Mouse (Mus musculus): ENCODE measurements around the gene Wdr13.

The Wdr13 gene

GRCm38 (mm10) chrX:8132017-8132976 lies at the start of gene Wdr13:
Gene Wdr13 (minus strand): TSS chrX:8132892.
- DNase-seq: peak; percentile 91 to 92

- DNase-seq: no peak
These were observed 47.0 kb upstream of the Wdr13 start for GRCm38 (mm10) chrX:8179646-8180045.

- no peak for DNase-seq
These were observed 46.2 kb upstream of the Wdr13 start for GRCm38 (mm10) chrX:8178871-8179270.

DNA sequence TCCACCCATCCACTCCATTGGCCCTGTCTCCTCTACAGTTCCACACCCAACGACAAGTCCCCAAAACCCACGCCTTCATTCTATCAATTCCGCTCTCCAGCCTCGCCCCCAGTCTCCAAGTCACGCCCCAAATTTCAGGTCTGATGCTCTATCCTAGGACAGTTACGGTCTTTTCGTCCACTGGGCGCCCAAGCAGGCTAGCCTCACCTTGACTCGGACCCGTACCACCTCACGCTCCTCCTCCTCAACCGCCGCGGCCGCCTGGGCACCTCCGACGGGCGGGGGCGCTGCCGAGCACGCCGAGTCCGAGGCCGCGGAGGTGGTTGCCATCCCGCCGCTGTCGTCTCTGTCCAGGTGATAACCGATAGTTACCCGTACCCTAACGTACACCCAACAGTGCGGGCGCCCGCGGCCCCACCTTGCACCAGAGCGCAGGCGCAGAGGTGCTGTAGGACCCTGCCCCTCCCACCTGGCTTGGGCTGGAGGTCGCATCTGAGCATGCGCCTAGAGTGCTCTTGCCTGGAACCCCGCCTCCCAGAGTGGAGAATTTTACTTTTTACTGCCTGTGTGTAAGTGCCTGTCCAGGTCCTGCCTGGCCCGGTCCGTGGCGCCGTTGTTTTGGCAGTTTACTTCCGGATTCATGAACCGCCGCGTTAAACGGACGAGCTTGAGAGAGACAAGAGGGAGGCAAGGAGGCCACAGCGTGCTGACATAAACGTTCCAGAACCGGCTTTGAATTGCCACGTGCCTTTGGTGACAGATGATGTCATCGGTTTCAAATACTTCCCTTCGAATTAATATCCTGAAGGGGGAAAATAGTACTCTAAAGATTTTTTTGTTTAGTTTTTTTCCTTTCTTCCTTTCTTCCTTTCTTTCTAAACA lies 43.1 kb upstream of the Wdr13 start, which contains the start of gene Tbc1d25:
TSS of gene Tbc1d25 (minus strand) at position 678 of the 882 bp plus-strand sequence.
- peak; percentile 83 to 92 for DNase-seq

DNA sequence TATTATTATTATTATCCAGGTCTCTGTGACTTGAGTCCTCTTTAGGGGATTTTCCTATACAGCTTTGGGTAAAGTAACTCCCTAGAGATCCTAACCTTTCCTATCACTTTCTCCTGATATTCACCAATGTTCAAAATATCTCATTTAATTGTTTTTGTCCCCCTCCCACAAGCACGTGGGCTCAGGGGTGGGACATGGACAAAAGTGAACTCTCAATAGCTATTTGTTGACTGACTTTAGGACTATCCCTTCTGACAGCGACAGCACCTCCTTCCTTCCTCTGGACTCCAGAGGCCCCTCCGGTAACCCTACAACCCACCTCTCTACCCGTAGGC lies 42.4 kb upstream of the Wdr13 start:
- DNase-seq: no peak

GRCm38 (mm10) chrX:8167716-8168647 lies 35.3 kb upstream of the Wdr13 start:
- DNase-seq: no peak

DNA sequence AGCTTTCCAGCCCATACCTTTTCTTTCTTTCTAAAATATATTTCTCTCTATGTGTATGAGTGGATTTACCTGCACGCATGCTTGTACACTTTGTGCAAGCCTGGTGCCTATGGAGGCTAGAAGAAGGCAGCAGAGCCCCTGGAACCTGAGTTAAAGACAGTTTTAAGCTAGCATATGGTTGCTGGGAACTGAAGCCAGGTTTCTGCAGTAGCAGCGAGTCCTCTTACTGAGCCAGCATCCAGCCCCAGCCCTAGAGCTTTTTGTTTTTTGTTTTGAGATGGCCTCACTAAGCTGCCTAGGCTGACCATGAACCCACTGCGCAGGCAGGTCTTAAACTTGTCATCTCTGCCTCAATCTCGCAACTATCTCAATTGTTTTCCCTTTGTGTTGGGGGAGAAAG lies 31.8 kb upstream of the Wdr13 start:
- DNase-seq: peak; percentile 45 to 55

- peak in 1 of 2 experiments; percentile 47 for DNase-seq
These were observed 30.4 kb upstream of the Wdr13 start for GRCm38 (mm10) chrX:8163076-8163475.

DNA sequence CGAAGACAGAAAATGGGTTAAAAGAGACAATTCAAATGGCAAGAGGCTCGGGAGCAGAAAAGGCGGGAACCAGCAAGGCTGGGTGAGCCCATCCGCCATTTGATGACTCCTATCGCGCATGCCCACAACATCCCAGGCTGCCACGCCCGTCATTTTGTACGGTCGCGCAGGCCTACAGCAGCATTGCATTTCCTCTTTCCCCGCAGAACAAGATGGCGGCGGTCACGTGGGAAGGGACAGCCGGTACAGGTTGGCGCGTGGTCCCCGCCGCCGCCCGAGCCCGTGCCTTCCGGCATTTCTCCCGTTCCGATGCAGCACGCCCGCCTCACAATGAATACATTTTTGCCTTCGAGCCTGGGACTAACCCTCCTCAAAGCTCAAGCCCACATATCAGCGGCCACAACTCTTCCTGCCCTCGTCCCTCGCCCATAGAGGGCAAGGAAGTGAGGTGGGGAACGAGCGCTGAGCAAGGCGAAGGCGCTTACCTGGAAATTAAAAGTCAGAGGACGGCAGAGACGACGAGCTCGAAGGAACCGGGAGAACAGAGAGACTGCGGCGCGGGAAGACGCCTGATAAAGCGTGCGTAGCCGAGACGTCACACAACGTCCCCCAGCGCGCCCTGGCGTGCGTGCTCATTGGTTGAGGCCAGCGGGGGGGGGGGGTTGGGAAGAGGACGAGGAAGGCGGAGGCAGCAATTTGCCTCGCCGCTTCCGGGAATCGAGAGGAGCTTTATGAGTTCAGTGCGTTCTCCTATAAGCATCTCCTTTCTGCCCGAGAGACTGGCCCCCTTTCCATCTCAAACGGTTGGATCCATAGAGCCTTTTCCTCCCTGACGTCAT lies 12.7 kb upstream of the Wdr13 start, which contains the start of gene Rbm3:
TSS of gene Rbm3 (minus strand) at position 728 of the 839 bp plus-strand sequence.
- peak; percentile 84 to 90 for DNase-seq

- peak; percentile 25 to 50 for DNase-seq
These were observed 11.1 kb upstream of the Wdr13 start for GRCm38 (mm10) chrX:8143750-8144149.

- DNase-seq: no peak
These were observed 10.3 kb upstream of the Wdr13 start for GRCm38 (mm10) chrX:8142948-8143347.

DNA sequence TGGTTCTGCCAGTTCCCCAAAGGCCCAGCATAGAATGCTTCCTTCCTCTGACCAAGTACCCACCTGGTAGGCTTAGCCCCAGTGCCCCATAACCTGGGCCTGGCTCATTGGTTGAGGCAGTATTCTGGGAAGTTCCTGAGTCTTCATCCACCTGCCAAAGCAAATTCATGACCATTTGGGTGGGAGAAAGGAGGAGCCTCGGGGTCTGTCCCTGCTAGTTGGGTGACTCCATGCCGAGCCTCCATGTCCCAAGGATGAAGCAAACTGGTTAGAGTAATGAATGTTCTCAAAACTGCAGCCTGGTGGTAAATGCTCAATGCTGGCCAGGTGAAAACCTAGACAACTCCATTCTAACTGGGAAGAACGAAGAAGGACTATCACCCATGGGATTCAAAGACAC lies 8.4 kb upstream of the Wdr13 start:
- no peak for DNase-seq

DNA sequence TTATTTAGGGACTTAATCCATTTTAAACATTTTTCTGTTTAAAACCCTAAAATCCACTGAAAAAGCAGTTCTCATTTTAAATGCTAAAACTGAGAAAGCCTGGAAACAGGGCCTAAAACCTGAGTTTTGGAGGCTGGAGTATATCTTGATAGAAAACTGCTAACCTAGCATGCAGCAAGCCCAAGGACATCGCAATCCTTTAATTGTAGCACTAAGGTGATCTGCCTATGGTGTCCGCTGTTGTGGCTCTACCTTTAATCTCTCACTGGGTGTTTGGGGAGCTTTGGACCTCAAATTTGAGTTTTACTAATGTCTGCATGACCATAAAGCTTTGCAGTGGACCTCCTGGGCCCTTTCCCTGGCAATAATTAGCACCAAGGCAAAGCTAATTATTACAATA lies 7.8 kb upstream of the Wdr13 start:
- no peak for DNase-seq

DNA sequence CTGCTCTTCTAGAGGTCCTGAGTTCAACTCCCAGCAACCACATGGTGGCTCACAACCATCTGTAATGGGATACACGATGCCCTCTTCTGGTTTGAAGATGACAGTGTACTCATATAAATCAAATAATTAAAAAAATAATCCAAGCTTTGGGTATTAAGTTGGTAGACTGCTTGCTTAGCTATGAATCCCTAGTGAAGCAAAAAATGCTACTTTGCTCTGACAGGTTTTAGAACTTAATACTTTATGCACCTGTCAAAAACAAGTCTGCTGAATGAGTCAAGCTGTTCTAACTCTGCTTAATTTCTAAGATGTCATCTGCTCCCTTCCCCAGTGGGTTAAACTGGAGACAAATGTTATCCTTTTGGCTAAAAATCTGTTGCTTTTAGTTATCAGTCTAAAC lies 6.8 kb upstream of the Wdr13 start:
- no peak for DNase-seq

DNA sequence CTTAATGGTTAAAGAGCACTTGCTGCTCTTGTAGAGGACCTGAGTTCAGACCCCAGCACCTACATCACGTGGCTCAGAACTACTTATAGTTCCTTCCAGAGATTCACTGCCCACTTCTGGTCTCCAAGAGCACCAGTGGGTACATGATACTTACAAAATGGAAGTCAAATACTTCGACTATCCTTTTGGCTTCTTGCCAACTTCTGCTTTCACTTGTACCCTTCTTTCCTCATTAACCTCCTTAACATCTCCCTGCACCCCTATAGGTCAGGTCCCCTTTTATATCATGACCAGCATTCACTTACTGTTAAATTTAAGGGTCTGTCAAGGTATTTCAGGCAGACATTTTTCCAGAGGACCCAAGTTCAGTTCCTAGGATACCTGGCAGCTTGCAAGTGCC lies 3.2 kb upstream of the Wdr13 start:
- no peak for DNase-seq

DNA sequence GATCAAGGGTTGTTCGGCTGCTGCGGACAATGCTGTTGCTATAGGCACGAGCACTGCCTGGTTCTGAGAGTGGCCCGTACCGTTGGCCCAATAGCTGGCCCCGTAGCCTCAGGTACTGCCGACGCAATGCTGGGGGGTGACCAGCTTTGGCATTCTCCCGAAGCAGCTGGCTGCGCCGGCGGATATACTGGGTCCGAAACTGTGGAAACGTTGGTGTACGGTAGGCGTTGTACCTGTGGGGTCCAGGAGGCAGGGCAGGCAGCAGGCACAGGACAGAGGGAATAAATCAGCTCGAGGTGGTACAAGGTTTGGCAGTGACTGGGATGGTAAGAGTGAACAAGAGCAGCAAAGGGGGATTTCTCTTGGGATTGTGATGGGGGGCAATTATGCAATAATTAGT lies 1.3 kb downstream of the Wdr13 start:
- peak in 1 of 2 experiments; percentile 28 for DNase-seq

DNA sequence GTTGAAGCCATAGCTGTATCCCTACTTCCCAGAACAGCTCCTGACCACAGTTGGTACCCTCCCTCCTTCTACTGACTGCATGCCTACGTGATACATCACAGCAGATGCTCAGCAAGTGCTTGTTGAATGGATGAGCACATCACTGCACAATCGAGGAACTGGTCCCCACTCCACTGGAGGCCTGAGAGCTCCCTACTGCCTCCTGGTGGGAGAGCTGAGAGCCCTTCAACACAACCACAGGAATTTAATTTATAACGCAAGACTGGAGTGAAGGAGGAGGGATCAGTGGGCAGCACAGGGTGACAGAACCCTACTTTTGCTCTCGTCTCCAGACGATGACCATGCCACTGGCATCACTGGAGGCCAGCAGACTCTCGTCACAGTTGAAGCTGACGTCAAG lies 7.5 kb downstream of the Wdr13 start:
- no peak for DNase-seq

DNA sequence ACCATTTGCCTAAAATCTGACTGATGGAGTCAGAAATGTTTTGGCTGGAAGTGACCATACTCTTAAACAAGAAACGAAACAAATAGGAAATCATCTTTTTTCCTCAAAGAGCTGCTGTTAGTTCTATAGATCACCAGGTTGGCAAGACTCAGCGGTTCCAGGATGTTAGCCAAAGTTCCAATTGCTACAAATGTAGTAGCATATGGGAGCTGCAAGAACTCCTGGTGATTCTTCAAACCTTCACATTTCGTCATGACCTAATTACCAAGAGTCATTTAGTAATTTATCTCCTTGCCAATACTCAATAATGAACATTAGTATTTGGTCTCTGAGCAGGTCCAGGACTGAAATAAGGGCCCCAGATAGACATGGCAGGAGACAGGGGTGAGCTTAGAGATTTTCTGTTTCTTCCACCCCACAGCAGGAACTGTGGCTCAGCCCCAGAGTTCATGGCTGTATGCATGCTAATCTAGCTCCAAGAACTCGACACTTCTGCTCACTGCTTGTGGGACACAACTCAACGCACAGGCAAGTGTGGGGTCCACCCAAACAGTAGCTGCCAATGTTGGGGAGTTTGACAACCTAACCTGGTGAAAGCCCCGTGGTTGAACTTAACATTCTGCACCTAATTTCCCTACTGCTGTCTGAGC lies 8.7 kb downstream of the Wdr13 start:
- peak; percentile 53 to 72 for DNase-seq

DNA sequence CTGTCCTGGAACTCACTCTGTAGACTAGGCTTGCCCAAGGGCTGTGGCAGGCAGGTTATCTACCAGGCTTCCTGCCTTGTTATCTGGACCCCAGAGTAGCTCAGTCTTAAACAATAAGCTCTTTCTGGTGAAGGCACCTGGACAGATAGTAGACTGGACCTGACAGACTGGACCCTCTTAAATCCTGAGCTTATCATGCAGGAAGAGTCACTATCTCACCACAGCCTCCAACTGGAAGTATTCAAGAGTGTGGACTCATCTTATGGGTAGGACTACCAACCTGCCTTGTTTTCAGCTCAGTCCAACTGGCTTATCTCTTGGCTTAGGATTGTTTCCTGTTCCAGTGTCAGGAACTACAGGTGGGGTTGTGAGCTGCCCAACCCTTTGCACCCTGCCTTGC lies 15.4 kb downstream of the Wdr13 start:
- DNase-seq: no peak

- no peak for DNase-seq
These were observed 17.4 kb downstream of the Wdr13 start for GRCm38 (mm10) chrX:8115275-8115674.

DNA sequence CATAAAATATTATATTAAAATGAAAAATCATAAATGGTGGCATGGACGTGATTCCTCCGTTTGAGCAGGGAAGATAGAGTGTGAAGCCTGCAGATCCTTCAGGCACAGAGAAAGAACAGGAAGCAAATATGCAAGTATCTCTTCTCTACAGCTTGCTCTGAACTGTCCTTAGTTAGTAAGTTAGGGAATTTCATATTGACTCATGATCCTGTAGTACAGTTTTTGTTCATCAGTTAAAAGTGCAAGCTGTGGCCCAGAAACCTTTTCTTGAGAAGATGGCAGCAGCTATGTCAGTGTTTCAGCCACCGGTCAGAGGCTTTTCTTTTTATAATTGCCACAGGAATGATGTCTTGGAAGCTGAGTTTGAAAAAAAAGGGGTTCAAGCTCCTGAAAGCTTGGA lies 27.7 kb downstream of the Wdr13 start:
- no peak for DNase-seq
